Mouse (Mus musculus): ENCODE results near the gene Trcg1. TPM values are rescaled to one million over a fixed set of nuclear protein-coding genes. Genes with fewer than 3 reads are reported as not detected.

Gene Trcg1
- polyA plus RNA-seq, 1 experiment from 2014 or later, result not detected

DNA sequence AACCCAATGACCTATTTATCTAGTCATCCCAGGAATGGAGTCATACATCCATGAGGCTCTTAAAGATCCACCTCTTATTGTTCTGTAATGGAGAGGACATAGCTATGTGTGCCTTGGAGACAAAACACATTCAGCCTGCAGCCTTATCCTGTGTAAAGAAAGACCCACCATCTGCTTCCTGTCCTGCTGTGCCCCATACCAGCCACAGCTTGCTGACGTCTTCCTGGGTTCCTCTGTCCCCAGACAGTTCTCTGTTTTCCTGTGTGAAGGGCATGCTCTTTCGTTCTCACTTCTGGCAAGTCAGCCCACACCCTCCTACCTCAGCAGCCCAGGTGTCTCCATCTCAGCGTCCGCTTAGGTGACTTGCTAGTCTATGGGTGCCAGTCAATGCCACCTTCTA, 41.9 kb downstream of the Trcg1 start:
- H3K27me3 ChIP-seq (replicated peaks; ENCODE audit: control insufficient read depth, insufficient read depth, low read length), result no peaks in the 10 kb centered on the region
- no peak overlapping the region for H3K4me2 ChIP-seq (replicated peaks; ENCODE audit: low read depth)
- no peaks in the 10 kb centered on the region for H3K9me3 ChIP-seq (ENCODE audit: control insufficient read depth)
- no peak overlapping the region for H3K4me3 ChIP-seq (ENCODE audit: low read depth, low read length)
- TF ChIP-seq CTCF (IDR thresholded peaks at IDR 0.05; ENCODE audit: low read depth), result no peak
- no peak for ATAC-seq
- no peak overlapping the region for H3K27ac ChIP-seq (ENCODE audit: low read depth, low read length)
- H3K36me3 ChIP-seq (ENCODE audit: control insufficient read depth, insufficient read depth), result no peaks in the 10 kb centered on the region
- WGBS, result 55% methylated on average over 4 of the region's 4 CpGs
- no peak overlapping the region for H3K9ac ChIP-seq (ENCODE audit: low read depth, low read length)
- H3K4me1 ChIP-seq (replicated peaks; ENCODE audit: control insufficient read depth, insufficient read depth, low read length), result no peaks in the 10 kb centered on the region

DNA sequence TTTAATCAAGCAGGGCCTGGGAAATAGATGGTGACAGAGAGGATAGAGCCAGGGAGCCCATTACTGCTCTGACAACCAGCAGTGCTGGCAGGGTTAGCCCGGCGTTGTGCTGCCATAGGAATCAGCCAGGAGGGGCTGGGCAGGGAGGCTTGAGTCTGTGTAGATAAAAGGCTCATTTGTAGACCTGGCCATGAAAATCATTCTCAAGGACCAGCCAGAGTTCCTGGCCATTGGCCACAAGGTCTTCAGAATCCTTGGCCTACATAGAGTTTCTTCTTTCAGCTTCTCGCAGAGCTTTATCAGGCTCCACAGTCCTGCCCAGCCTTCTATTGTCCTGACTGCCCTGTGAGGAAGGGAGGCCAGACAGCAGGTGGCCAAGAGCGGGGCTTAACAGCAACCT, 43.1 kb downstream of the Trcg1 start:
- no peak overlapping the region for H3K9ac ChIP-seq (ENCODE audit: low read depth, low read length)
- H3K4me1 ChIP-seq (replicated peaks; ENCODE audit: control insufficient read depth, insufficient read depth, low read length), result no peaks in the 10 kb centered on the region
- no peak overlapping the region for H3K4me2 ChIP-seq (replicated peaks; ENCODE audit: low read depth)
- 37% methylated on average over 4 of the region's 4 CpGs for WGBS
- H3K9me3 ChIP-seq (ENCODE audit: control insufficient read depth), result no peaks in the 10 kb centered on the region
- no peaks in the 10 kb centered on the region for H3K36me3 ChIP-seq (ENCODE audit: control insufficient read depth, insufficient read depth)
- H3K27ac ChIP-seq (ENCODE audit: low read depth, low read length), result no peak overlapping the region
- no peak overlapping the region for H3K4me3 ChIP-seq (ENCODE audit: low read depth, low read length)
- TF ChIP-seq CTCF (IDR thresholded peaks at IDR 0.05; ENCODE audit: low read depth), result no peak
- no peak for ATAC-seq
- H3K27me3 ChIP-seq (replicated peaks; ENCODE audit: control insufficient read depth, insufficient read depth, low read length), result no peaks in the 10 kb centered on the region

DNA sequence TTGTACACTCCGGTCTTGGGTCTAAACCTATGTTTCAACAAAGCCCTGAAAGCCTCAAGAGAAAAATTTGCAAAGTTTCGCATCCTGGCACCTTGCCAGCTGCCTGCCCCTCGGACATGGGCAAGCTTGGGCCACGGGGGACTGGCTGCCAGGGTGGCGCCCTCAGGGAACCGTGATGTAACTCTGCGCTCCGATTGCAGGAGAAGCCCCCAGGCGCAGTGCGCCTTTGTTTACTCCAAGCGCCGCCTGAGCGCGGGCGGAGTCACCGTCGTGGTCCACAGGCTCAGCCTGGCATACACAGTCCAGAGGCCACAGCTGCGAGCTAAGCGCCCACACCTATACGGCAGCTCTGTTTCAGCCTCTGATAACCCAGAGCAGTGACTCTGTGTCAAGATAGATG, 45.2 kb downstream of the Trcg1 start:
- no peak for TF ChIP-seq CTCF (IDR thresholded peaks at IDR 0.05; ENCODE audit: low read depth)
- Histone ChIP-seq H3K4me1 (replicated peaks; ENCODE audit: control insufficient read depth, insufficient read depth, low read length) (no peaks in the 10 kb centered on the region), H3K4me2 (replicated peaks; ENCODE audit: low read depth) (peak overlapping the region; percentile 57), H3K36me3 (ENCODE audit: control insufficient read depth, insufficient read depth) (no peaks in the 10 kb centered on the region), H3K9me3 (ENCODE audit: control insufficient read depth) (no peaks in the 10 kb centered on the region), H3K27ac (ENCODE audit: low read depth, low read length) (no peak overlapping the region), H3K9ac (ENCODE audit: low read depth, low read length) (no peak overlapping the region), H3K4me3 (ENCODE audit: low read depth, low read length) (0 out of 2 replicates have a peak overlapping the region, but pooled peaks have one; percentile 12), H3K27me3 (replicated peaks; ENCODE audit: control insufficient read depth, insufficient read depth, low read length) (no peaks in the 10 kb centered on the region)
- ATAC-seq, result 0 out of 2 replicates have a peak, but pooled peaks have one; percentile 25
- WGBS, result 14% methylated on average over 20 of the region's 20 CpGs

DNA sequence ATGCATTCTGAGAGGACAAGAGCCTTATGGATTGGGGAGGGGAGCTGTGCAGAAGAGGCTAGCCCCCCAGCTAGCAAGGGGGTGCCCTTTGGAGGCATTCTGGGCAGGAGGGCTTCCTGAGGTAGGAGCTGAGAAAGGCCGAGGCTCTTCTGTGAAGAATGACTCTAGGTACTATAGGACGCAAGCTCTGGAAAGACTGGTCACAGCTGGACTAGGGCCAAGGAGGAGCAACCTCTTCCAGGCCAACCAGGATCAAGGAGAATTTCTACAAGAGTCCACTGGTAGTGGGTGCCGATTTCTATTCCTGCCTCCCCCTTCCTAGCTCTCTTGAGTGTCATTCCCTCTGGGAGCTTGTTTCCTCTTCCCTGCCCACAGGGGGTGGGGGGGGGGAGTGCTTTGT, 46.3 kb downstream of the Trcg1 start:
- H3K4me1 ChIP-seq (replicated peaks; ENCODE audit: control insufficient read depth, insufficient read depth, low read length), result no peaks in the 10 kb centered on the region
- WGBS, result 64% methylated on average over 3 of the region's 3 CpGs
- ATAC-seq, result no peak
- no peaks in the 10 kb centered on the region for H3K9me3 ChIP-seq (ENCODE audit: control insufficient read depth)
- H3K4me3 ChIP-seq (ENCODE audit: low read depth, low read length), result no peak overlapping the region
- no peak overlapping the region for H3K4me2 ChIP-seq (replicated peaks; ENCODE audit: low read depth)
- TF ChIP-seq CTCF (IDR thresholded peaks at IDR 0.05; ENCODE audit: low read depth), result no peak
- no peak overlapping the region for H3K9ac ChIP-seq (ENCODE audit: low read depth, low read length)
- H3K36me3 ChIP-seq (ENCODE audit: control insufficient read depth, insufficient read depth), result no peaks in the 10 kb centered on the region
- no peaks in the 10 kb centered on the region for H3K27me3 ChIP-seq (replicated peaks; ENCODE audit: control insufficient read depth, insufficient read depth, low read length)
- H3K27ac ChIP-seq (ENCODE audit: low read depth, low read length), result no peak overlapping the region

DNA sequence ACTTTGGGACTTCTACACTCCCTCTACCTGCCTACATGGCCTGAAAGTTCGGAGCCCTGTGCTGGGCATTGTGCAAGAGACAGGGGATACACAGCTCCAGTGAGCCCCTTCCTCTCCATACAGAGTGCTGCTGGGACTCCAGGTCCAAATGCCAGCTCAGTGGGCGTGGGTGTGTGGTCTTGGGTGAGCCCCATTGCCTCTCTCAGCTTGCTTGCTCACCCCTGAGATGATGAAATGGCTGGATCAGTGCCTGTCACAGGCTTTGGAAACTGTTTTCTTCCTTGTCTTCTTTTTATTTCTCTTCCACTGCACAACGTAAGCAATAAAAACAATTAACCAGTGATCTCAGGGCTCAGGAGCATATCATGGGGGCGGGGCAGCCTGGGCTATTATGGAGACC, 47.0 kb downstream of the Trcg1 start:
- H3K9me3 ChIP-seq (ENCODE audit: control insufficient read depth), result no peaks in the 10 kb centered on the region
- no peaks in the 10 kb centered on the region for H3K27me3 ChIP-seq (replicated peaks; ENCODE audit: control insufficient read depth, insufficient read depth, low read length)
- no peak overlapping the region for H3K27ac ChIP-seq (ENCODE audit: low read depth, low read length)
- WGBS, result 55% methylated on average over 4 of the region's 4 CpGs
- no peak overlapping the region for H3K9ac ChIP-seq (ENCODE audit: low read depth, low read length)
- H3K36me3 ChIP-seq (ENCODE audit: control insufficient read depth, insufficient read depth), result no peaks in the 10 kb centered on the region
- H3K4me3 ChIP-seq (ENCODE audit: low read depth, low read length), result no peak overlapping the region
- 0 out of 2 replicates have a peak overlapping the region, but pooled peaks have one; percentile 9 for H3K4me2 ChIP-seq (replicated peaks; ENCODE audit: low read depth)
- no peak for ATAC-seq
- H3K4me1 ChIP-seq (replicated peaks; ENCODE audit: control insufficient read depth, insufficient read depth, low read length), result no peaks in the 10 kb centered on the region
- no peak for TF ChIP-seq CTCF (IDR thresholded peaks at IDR 0.05; ENCODE audit: low read depth)

DNA sequence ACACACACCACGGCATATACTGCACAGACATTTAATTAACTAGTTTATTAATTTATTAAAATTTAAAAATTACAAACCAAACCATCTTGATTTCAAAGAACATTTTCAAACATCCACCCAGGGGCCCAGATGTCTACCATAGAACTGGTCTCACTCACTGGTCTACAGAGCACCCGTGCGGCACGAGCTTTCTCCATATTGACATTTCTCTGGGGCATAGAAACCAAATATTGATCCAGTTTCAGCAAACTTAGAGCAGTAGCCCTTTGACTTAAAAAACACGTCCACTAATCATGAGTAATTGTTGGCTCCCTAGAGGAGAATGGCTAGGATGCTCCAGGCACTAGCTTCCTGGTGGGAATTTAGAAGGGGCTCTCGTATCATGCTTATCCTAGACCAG, 50.8 kb downstream of the Trcg1 start:
- Histone ChIP-seq H3K4me1 (replicated peaks; ENCODE audit: control insufficient read depth, insufficient read depth, low read length) (no peaks in the 10 kb centered on the region), H3K36me3 (ENCODE audit: control insufficient read depth, insufficient read depth) (no peaks in the 10 kb centered on the region), H3K4me2 (replicated peaks; ENCODE audit: low read depth) (no peak overlapping the region), H3K9ac (ENCODE audit: low read depth, low read length) (no peak overlapping the region), H3K27ac (ENCODE audit: low read depth, low read length) (no peak overlapping the region), H3K9me3 (ENCODE audit: control insufficient read depth) (no peaks in the 10 kb centered on the region), H3K27me3 (replicated peaks; ENCODE audit: control insufficient read depth, insufficient read depth, low read length) (no peaks in the 10 kb centered on the region), H3K4me3 (ENCODE audit: low read depth, low read length) (no peak overlapping the region)
- 73% methylated on average over 6 of the region's 6 CpGs for WGBS
- ATAC-seq, result no peak
- TF ChIP-seq CTCF (IDR thresholded peaks at IDR 0.05; ENCODE audit: low read depth), result no peak

DNA sequence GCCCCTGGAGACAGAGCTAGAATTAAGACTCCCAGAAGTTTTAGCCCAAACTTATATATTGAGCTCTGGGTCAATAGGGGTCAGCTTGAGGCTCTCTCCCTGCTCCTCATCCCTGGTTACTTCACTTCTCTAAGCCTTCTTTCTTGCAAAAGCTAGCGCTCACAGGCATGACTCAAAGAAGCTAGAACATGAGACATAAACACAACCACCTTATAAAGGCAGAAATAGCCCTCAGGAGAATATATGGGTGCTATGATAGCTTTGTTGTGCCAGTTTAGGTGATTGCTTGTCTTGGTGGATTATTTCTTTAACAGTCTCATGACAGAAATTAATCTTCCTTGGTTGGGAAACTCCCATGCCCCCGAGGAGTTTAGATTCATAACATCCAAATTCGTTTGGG, 58.5 kb downstream of the Trcg1 start:
- H3K36me3 ChIP-seq (ENCODE audit: control insufficient read depth, insufficient read depth), result no peaks in the 10 kb centered on the region
- H3K9ac ChIP-seq (ENCODE audit: low read depth, low read length), result no peak overlapping the region
- H3K27ac ChIP-seq (ENCODE audit: low read depth, low read length), result no peak overlapping the region
- 82% methylated on average over 3 of the region's 3 CpGs for WGBS
- no peak overlapping the region for H3K4me3 ChIP-seq (ENCODE audit: low read depth, low read length)
- H3K27me3 ChIP-seq (replicated peaks; ENCODE audit: control insufficient read depth, insufficient read depth, low read length), result no peaks in the 10 kb centered on the region
- TF ChIP-seq CTCF (IDR thresholded peaks at IDR 0.05; ENCODE audit: low read depth), result no peak
- no peaks in the 10 kb centered on the region for H3K9me3 ChIP-seq (ENCODE audit: control insufficient read depth)
- H3K4me2 ChIP-seq (replicated peaks; ENCODE audit: low read depth), result no peak overlapping the region
- H3K4me1 ChIP-seq (replicated peaks; ENCODE audit: control insufficient read depth, insufficient read depth, low read length), result no peaks in the 10 kb centered on the region
- ATAC-seq, result no peak
